Mouse (Mus musculus): ENCODE data around the gene Ruvbl1. TPM values are rescaled to one million over a fixed set of nuclear protein-coding genes. Genes with fewer than 3 reads are reported as not detected.

Gene Ruvbl1
- polyA plus RNA-seq (2015; fragmentation: Nextera tagmentation; extraction: Ambion mirVana), result 63.3 and 85.2 TPM in 2 replicates

- peak; percentile 99 for ATAC-seq (replicated peaks; ENCODE audit: insufficient number of reproducible peaks, insufficient read depth, low FRiP score, low read depth)
- H3K27ac ChIP-seq, result no peak within 1 kb of the TSS
Measured at GRCm38 (mm10) chr6:88465181-88465920, at the start of gene Ruvbl1. Gene Ruvbl1 (plus strand): TSS chr6:88465409.

DNA sequence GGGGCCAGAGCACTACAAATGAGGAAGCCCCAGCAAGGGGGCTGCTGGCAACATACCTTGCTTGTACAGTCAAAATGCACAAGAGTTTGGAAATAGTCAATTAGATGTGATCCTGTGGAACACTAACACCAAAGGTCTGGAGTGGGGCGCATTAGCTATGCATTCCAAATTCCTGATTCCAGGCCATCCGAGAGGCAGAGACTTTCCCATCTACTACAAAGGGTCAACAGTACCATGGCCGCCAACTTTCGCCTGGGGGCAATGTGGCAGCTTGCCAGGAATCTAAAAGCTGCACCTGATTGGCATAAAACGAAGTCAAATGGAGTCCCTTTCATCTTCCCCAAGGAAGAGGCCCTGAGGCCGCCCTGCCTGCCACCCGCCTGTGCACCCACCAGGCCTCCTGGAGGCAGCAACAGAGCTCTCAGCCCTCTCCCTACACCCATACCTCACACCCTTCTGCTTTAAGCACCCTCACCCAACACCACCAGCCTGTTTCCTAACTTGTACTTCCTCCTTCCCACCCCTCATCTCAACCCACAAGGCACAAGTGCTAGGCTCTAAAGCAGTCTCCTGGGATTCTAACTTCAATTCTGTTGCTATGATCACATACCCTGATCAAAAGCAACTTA, 49.0 kb upstream of the Ruvbl1 start:
- Histone ChIP-seq H3K9me3 (replicated peaks) (no peaks in the 10 kb centered on the region), H3K4me2 (no peak overlapping the region), H3K27ac (no peak overlapping the region), H3K4me3 (no peak overlapping the region), H3K27me3 (no peaks in the 10 kb centered on the region), H3K4me1 (replicated peaks) (0 out of 2 replicates have a peak, but pooled peaks cover 7% of the 10 kb centered on the region), H3K36me3 (no peaks in the 10 kb centered on the region), H3K9ac (no peak overlapping the region)
- 74% methylated on average over 7 of the region's 7 CpGs for WGBS
- ATAC-seq (replicated peaks; ENCODE audit: insufficient number of reproducible peaks, insufficient read depth, low FRiP score, low read depth), result no peak

More at GRCm38 (mm10) chr6:88465181-88465920, at the start of gene Ruvbl1:
- peaks cover 22% of the 10 kb centered on the region for H3K4me1 ChIP-seq (replicated peaks)
- H3K9ac ChIP-seq, result peak within 1 kb of the TSS; percentile 72
- peak within 1 kb of the TSS; percentile 76 for H3K4me3 ChIP-seq
- no peaks in the 10 kb centered on the region for H3K27me3 ChIP-seq
- under 1% methylated on average over 42 of the region's 42 CpGs for WGBS
- peak within 1 kb of the TSS; percentile 69 for H3K4me2 ChIP-seq
- no peaks in the 10 kb centered on the region for H3K9me3 ChIP-seq (replicated peaks)
- peaks cover 28% of the 10 kb centered on the region for H3K36me3 ChIP-seq

- no peaks in the 10 kb centered on the region for H3K27me3 ChIP-seq
- peak; percentile 70 for ATAC-seq (replicated peaks; ENCODE audit: insufficient number of reproducible peaks, insufficient read depth, low FRiP score, low read depth)
- no peaks in the 10 kb centered on the region for H3K36me3 ChIP-seq
- H3K9me3 ChIP-seq (replicated peaks), result no peaks in the 10 kb centered on the region
- H3K4me1 ChIP-seq (replicated peaks), result peaks cover 9% of the 10 kb centered on the region
- H3K27ac ChIP-seq, result no peak overlapping the region
- no peak overlapping the region for H3K4me2 ChIP-seq
- WGBS, result 14% methylated on average over 4 of the region's 4 CpGs
- no peak overlapping the region for H3K9ac ChIP-seq
- no peak overlapping the region for H3K4me3 ChIP-seq
Measured at GRCm38 (mm10) chr6:88431202-88431601, 34.0 kb upstream of the Ruvbl1 start.

DNA sequence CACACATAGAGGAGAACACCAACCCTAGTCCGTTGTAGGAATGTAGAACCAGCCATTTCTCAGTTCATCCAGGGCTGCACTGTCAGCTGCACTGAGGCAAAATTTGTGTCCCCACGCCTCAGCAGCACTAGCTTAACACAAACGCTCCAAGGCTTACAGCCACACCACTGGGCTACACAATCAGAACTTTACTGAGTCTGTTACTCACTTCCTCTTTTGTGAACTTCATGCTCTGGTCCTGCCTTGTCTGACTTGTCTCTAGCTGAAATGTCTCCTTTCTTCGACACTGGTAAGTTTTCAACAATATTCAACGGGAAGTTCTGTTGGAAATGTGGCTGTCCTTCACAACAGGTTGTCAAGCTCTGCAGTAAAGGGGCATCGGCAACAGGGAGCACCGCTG, 29.6 kb upstream of the Ruvbl1 start:
- no peak for ATAC-seq (replicated peaks; ENCODE audit: insufficient number of reproducible peaks, insufficient read depth, low FRiP score, low read depth)

DNA sequence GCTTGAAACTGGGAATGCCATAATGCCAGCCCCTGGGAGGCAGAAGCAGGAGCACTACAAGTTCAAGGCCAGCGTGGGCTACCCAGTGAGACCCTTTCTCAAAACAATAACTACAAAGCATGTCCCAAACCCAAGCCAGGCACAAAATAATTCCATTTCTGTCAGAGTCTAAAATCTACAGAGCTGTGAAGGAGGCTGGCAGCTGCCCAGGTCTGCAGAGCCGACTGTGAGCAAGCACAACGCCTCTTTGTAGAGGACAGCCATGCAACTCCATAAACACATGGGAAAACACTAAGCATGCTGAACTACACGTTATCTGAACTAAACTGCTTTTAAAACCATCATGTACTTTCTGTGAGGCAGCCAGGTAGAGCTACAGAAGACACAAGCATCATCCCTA, 26.2 kb upstream of the Ruvbl1 start:
- Histone ChIP-seq H3K4me2 (no peak overlapping the region), H3K27me3 (no peaks in the 10 kb centered on the region), H3K27ac (no peak overlapping the region), H3K4me1 (replicated peaks) (peaks cover 6% of the 10 kb centered on the region; the same call in 1 of the 2 replicates), H3K4me3 (no peak overlapping the region), H3K36me3 (no peaks in the 10 kb centered on the region), H3K9me3 (replicated peaks) (no peaks in the 10 kb centered on the region), H3K9ac (no peak overlapping the region)
- WGBS, result 69% methylated on average over 4 of the region's 4 CpGs
- ATAC-seq (replicated peaks; ENCODE audit: insufficient number of reproducible peaks, insufficient read depth, low FRiP score, low read depth), result no peak

More for the DNA sequence above, 29.6 kb upstream of the Ruvbl1 start:
- no peak overlapping the region for H3K4me3 ChIP-seq
- no peak overlapping the region for H3K9ac ChIP-seq
- no peaks in the 10 kb centered on the region for H3K27me3 ChIP-seq
- no peak overlapping the region for H3K4me2 ChIP-seq
- no peaks in the 10 kb centered on the region for H3K36me3 ChIP-seq
- H3K9me3 ChIP-seq (replicated peaks), result no peaks in the 10 kb centered on the region
- H3K4me1 ChIP-seq (replicated peaks), result peaks cover 5% of the 10 kb centered on the region; the same call in 1 of the 2 replicates
- no peak overlapping the region for H3K27ac ChIP-seq
- whole genome bisulfite sequencing, result 79% methylated on average over 7 of the region's 7 CpGs

GRCm38 (mm10) chr6:88442551-88442950, 22.7 kb upstream of the Ruvbl1 start:
- Histone ChIP-seq H3K36me3 (no peaks in the 10 kb centered on the region), H3K9me3 (replicated peaks) (no peaks in the 10 kb centered on the region), H3K4me1 (replicated peaks) (peaks cover 17% of the 10 kb centered on the region), H3K27ac (no peak overlapping the region), H3K9ac (no peak overlapping the region), H3K4me3 (no peak overlapping the region), H3K27me3 (no peaks in the 10 kb centered on the region), H3K4me2 (no peak overlapping the region)
- no peak for ATAC-seq (replicated peaks; ENCODE audit: insufficient number of reproducible peaks, insufficient read depth, low FRiP score, low read depth)
- WGBS, result 75% methylated on average over 3 of the region's 3 CpGs

GRCm38 (mm10) chr6:88443446-88443845, 21.8 kb upstream of the Ruvbl1 start:
- WGBS, result 67% methylated on average over 3 of the region's 3 CpGs
- no peak overlapping the region for H3K4me3 ChIP-seq
- H3K9ac ChIP-seq, result no peak overlapping the region
- H3K4me2 ChIP-seq, result no peak overlapping the region
- no peak overlapping the region for H3K27ac ChIP-seq
- no peak for ATAC-seq (replicated peaks; ENCODE audit: insufficient number of reproducible peaks, insufficient read depth, low FRiP score, low read depth)
- H3K27me3 ChIP-seq, result no peaks in the 10 kb centered on the region
- no peaks in the 10 kb centered on the region for H3K36me3 ChIP-seq
- no peaks in the 10 kb centered on the region for H3K9me3 ChIP-seq (replicated peaks)
- peaks cover 17% of the 10 kb centered on the region for H3K4me1 ChIP-seq (replicated peaks)

DNA sequence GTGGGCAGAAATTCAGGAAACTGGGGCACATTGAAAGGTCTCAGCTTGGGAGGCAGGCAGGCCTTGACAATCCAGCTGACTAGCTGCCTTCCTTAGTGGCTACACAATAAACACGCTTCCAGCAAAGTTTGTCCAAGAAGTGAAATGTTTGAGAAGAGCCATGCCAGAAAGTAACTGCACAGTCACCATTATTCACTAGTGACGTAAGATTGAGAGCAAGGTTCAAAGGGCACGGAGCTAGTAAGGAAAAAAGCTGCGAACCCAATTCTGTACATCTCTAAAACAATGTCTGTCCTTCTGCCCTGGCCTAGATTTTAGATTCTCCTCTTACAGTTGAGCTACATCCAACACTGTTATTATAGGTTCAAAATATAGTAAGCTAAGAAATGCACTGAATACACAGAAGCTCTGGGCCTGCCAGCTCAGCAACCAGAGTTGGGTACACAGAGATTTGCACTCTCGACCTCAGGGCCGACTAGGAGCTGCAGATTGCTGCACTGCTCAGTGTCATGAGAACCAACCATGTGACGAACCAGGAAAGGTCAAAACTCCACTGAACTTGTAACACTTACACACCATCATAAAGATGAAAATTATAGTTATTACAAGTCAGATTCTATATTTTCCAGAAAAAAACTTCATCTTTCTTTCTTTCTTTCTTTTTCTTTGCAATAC, 21.0 kb upstream of the Ruvbl1 start:
- ATAC-seq (replicated peaks; ENCODE audit: insufficient number of reproducible peaks, insufficient read depth, low FRiP score, low read depth), result no peak
- Histone ChIP-seq H3K9me3 (replicated peaks) (no peaks in the 10 kb centered on the region), H3K4me1 (replicated peaks) (peaks cover 17% of the 10 kb centered on the region), H3K4me2 (no peak overlapping the region), H3K27me3 (no peaks in the 10 kb centered on the region), H3K36me3 (no peaks in the 10 kb centered on the region), H3K9ac (no peak overlapping the region), H3K4me3 (no peak overlapping the region), H3K27ac (no peak overlapping the region)
- 82% methylated on average over 7 of the region's 7 CpGs for WGBS

- H3K4me3 ChIP-seq, result peak overlapping the region; percentile 79
- H3K27ac ChIP-seq, result no peak overlapping the region
- H3K4me1 ChIP-seq (replicated peaks), result peaks cover 12% of the 10 kb centered on the region
- H3K36me3 ChIP-seq, result no peaks in the 10 kb centered on the region
- WGBS, result 15% methylated on average over 5 of the region's 5 CpGs
- peak overlapping the region; percentile 82 for H3K9ac ChIP-seq
- H3K27me3 ChIP-seq, result no peaks in the 10 kb centered on the region
- peak overlapping the region; percentile 86 for H3K4me2 ChIP-seq
- no peaks in the 10 kb centered on the region for H3K9me3 ChIP-seq (replicated peaks)
- no peak for ATAC-seq (replicated peaks; ENCODE audit: insufficient number of reproducible peaks, insufficient read depth, low FRiP score, low read depth)
Measured at GRCm38 (mm10) chr6:88445661-88446060, 19.5 kb upstream of the Ruvbl1 start.

- Histone ChIP-seq H3K9ac (peak within 1 kb of the TSS; percentile 82), H3K4me1 (replicated peaks) (peaks cover 11% of the 10 kb centered on the region), H3K27ac (peak within 1 kb of the TSS; percentile 59; the same call in 1 of the 2 replicates), H3K9me3 (replicated peaks) (no peaks in the 10 kb centered on the region), H3K4me2 (peak within 1 kb of the TSS; percentile 86), H3K27me3 (0 out of 2 replicates have a peak, but pooled peaks cover 3% of the 10 kb centered on the region), H3K4me3 (peak within 1 kb of the TSS; percentile 79), H3K36me3 (no peaks in the 10 kb centered on the region)
- 1% methylated on average over 72 of the region's 72 CpGs for WGBS
- peak; percentile 79 for ATAC-seq (replicated peaks; ENCODE audit: insufficient number of reproducible peaks, insufficient read depth, low FRiP score, low read depth)
Measured at GRCm38 (mm10) chr6:88446063-88447002, 18.9 kb upstream of the Ruvbl1 start, which contains the start of gene Eefsec. Gene Eefsec (minus strand): TSS chr6:88446539.
